Mouse (Mus musculus): ENCODE measurements around the gene Mfsd7a. TPM values are rescaled to one million over a fixed set of nuclear protein-coding genes. Genes with fewer than 3 reads are reported as not detected.

The Mfsd7a gene
- total RNA-seq, 2 experiments from 2014 or later: 0.57 to 1.1 TPM

- no peak for DNase-seq
Measured at GRCm38 (mm10) chr5:108431196-108431595, 17.5 kb downstream of the Mfsd7a start.

GRCm38 (mm10) chr5:108427186-108427585, 21.5 kb downstream of the Mfsd7a start:
- peak in 1 of 2 experiments; percentile 28 for DNase-seq

- DNase-seq: no peak
Measured at GRCm38 (mm10) chr5:108423427-108423826, 25.3 kb downstream of the Mfsd7a start.

GRCm38 (mm10) chr5:108422741-108423140, 25.9 kb downstream of the Mfsd7a start:
- DNase-seq: no peak

- DNase-seq: no peak
Measured at GRCm38 (mm10) chr5:108414711-108415110, 34.0 kb downstream of the Mfsd7a start.

GRCm38 (mm10) chr5:108406977-108407376, 41.7 kb downstream of the Mfsd7a start:
- DNase-seq: no peak

GRCm38 (mm10) chr5:108405460-108405859, 43.2 kb downstream of the Mfsd7a start:
- no peak for DNase-seq

DNA sequence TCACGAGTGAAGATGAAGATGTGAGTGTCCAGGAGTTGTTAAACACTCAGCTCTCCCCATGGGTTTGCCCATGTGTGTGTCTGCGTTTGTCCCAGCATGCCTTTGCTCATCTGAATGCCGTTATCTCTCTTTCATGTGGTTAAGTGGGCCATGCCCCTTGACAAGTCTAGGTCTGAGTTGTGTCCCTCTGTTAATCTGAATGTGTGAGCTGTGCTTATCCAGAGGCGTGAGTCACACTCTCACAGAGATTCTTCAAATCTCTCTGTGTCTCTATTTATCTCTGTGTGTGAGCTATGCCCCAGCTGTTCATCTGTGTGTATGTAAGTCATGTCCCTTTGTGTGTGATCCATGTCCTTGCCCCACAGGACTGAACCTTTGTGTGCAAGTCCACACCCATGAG, 45.2 kb downstream of the Mfsd7a start:
- DNase-seq: no peak

Other genes with a start within 250 kb of the Mfsd7a start
- gene Dr1, start 180.0 kb downstream of the Mfsd7a start, total RNA-seq (2021): 10 to 100 TPM; 45.2 to 47.5 TPM
- gene Pigg, start 136.3 kb downstream of the Mfsd7a start, total RNA-seq (2021): 10 to 100 TPM; 12.3 to 14.2 TPM
- gene Gm42517, start 81.0 kb downstream of the Mfsd7a start, total RNA-seq (2021): 10 to 100 TPM; 56.8 to 57.5 TPM
- gene Pde6b, start 60.5 kb downstream of the Mfsd7a start, total RNA-seq (2021): under 1 TPM; 0.15 to 0.23 TPM
- 100 to 1,000 TPM; 264 to 281 TPM for gene Atp5k, start 14.4 kb downstream of the Mfsd7a start, total RNA-seq (2021)
- gene Pcgf3, start 12.3 kb upstream of the Mfsd7a start, total RNA-seq (2021): 10 to 100 TPM; 50.9 to 55.5 TPM
- 100 to 1,000 TPM; 523 to 559 TPM for gene Cplx1, start 101.1 kb upstream of the Mfsd7a start, total RNA-seq (2021)
- 10 to 100 TPM; 89.4 to 97.6 TPM for gene Gak, start 180.9 kb upstream of the Mfsd7a start, total RNA-seq (2021)
- gene Tmem175, start 180.9 kb upstream of the Mfsd7a start, total RNA-seq (2021): 10 to 100 TPM; 40.1 to 43.0 TPM
- gene Idua, start 211.4 kb upstream of the Mfsd7a start, total RNA-seq (2021): 10 to 100 TPM; 13.9 to 16.0 TPM
- gene Dgkq, start 220.8 kb upstream of the Mfsd7a start, total RNA-seq (2021): 10 to 100 TPM; 52.6 to 55.0 TPM
- gene Slc26a1, start 226.7 kb upstream of the Mfsd7a start, total RNA-seq (2021): 1 to 10 TPM; 1.2 TPM
- 10 to 100 TPM; 20.8 to 29.5 TPM for gene Fgfrl1, start 243.5 kb upstream of the Mfsd7a start, total RNA-seq (2021)